Mouse (Mus musculus) heart, embryonic 14.5 days (tissue): ENCODE measurements around the gene Usp7. TPM values are rescaled to one million over a fixed set of nuclear protein-coding genes. Genes with fewer than 3 reads are reported as not detected.

Source experiments
- ATAC-seq: fragments of 200-750 bp; cut with Nextera tagmentation; 2 replicates; pipeline ENCODE4 v1.8.0; 2017; ENCODE audit warnings: low read depth, moderate TSS enrichment; ENCODE audit not compliant: insufficient number of reproducible peaks, insufficient read depth, low FRiP score
- H3K27ac ChIP-seq, 2 experiments: fragments of 200-500 bp in 1 of 2; fragments of 300-500 bp in 1 of 2; sonication (generic) in 1 of 2; replicated peaks in 1 of 2; 2 replicates each; pipeline ENCODE4 v1.5.1; 2012 to 2014; ENCODE audit warnings: low read depth in 2 of 2, low read length in 2 of 2, control low read depth in 1 of 2, mild to moderate bottlenecking in 1 of 2, mixed read lengths in 1 of 2; ENCODE audit not compliant: control insufficient read depth in 1 of 2, insufficient read depth in 1 of 2
- H3K27me3 ChIP-seq: fragments of 300-500 bp; sonication (generic); 2 replicates; pipeline ENCODE4 v1.6.1; 2014; ENCODE audit warnings: mild to moderate bottlenecking, low read length, control low read depth; ENCODE audit not compliant: control insufficient read depth, insufficient read depth
- H3K36me3 ChIP-seq: fragments of 300-500 bp; sonication (generic); 2 replicates; pipeline ENCODE4 v1.6.1; 2014; ENCODE audit warnings: mild to moderate bottlenecking, control low read depth, low read length, mixed read lengths; ENCODE audit not compliant: control insufficient read depth, insufficient read depth
- H3K4me1 ChIP-seq, 2 experiments: fragments of 200-500 bp in 1 of 2; fragments of 300-500 bp in 1 of 2; sonication (generic) in 1 of 2; 2 replicates each; pipeline ENCODE4 v1.6.1; 2012 to 2014; ENCODE audit warnings: low read length in 2 of 2, control low read depth in 1 of 2, mixed read lengths in 1 of 2; ENCODE audit not compliant: control insufficient read depth in 2 of 2, insufficient read depth in 2 of 2
- H3K4me2 ChIP-seq: fragments of 300-500 bp; sonication (generic); 2 replicates; pipeline ENCODE4 v1.6.1; 2014; ENCODE audit warnings: mild to moderate bottlenecking, low read length
- H3K4me3 ChIP-seq, 2 experiments: fragments of 200-500 bp in 1 of 2; fragments of 300-500 bp in 1 of 2; sonication (generic) in 1 of 2; 2 replicates each; pipeline ENCODE4 v1.5.1; 2012 to 2014; ENCODE audit warnings: low read length in 2 of 2, mild to moderate bottlenecking in 2 of 2, control low read depth in 1 of 2, low read depth in 1 of 2, moderate library complexity in 1 of 2; ENCODE audit not compliant: control insufficient read depth in 1 of 2, insufficient read depth in 1 of 2
- H3K9ac ChIP-seq: fragments of 300-500 bp; sonication (generic); 2 replicates; pipeline ENCODE4 v1.6.1; 2014; ENCODE audit warnings: mild to moderate bottlenecking, low read length
- H3K9me3 ChIP-seq: fragments of 300-500 bp; sonication (generic); 2 replicates; pipeline ENCODE4 v1.6.1; 2016; ENCODE audit warnings: low read length, control low read depth; ENCODE audit not compliant: control insufficient read depth
- WGBS: fragments of 180-500 bp; shearing (Covaris S2); extraction: QIAGEN DNeasy Blood & Tissue Kit; methylation state at CpG from one replicate; pipeline ENCODE4 v1.1.7; 2014; 5-methylcytosine and 5-hydroxymethylcytosine counted together
- polyA plus RNA-seq: library from polyadenylated mRNA; unstranded; fragments of >200 nt; fragmentation: Nextera tagmentation; extraction: Ambion mirVana; gene quantifications from 2 replicates; pipeline ENCODE4 v1.2.1, GENCODE M21; 2014

Gene Usp7
- polyA plus RNA-seq, 1 experiment from 2014 or later = 28.3 TPM

- Histone ChIP-seq H3K4me2 (no peak overlapping the region), H3K27ac (no peak overlapping the region), H3K27me3 (no peaks in the 10 kb centered on the region), H3K9me3 (no peaks in the 10 kb centered on the region), H3K9ac (no peak overlapping the region), H3K4me3 (no peak overlapping the region), H3K36me3 (peaks cover 55% of the 10 kb centered on the region), H3K4me1 (peaks cover 4 to 18% of the 10 kb centered on the region in 2 experiments)
- WGBS = 75% methylated on average over 10 of the region's 10 CpGs
- ATAC-seq = no peak
Observed at GRCm38 (mm10) chr16:8715513-8716080, 76.5 kb downstream of the Usp7 start.

- peaks cover 62% of the 10 kb centered on the region for H3K36me3 ChIP-seq
- H3K9ac ChIP-seq = no peak overlapping the region
- H3K27me3 ChIP-seq = no peaks in the 10 kb centered on the region
- no peak overlapping the region for H3K4me2 ChIP-seq
- no peaks in the 10 kb centered on the region for H3K9me3 ChIP-seq
- H3K4me3 ChIP-seq = no peak overlapping the region
- 84% methylated on average over 5 of the region's 5 CpGs for WGBS
- peaks cover 4 to 13% of the 10 kb centered on the region in 2 experiments for H3K4me1 ChIP-seq
- no peak for ATAC-seq
- H3K27ac ChIP-seq = no peak overlapping the region
Observed at GRCm38 (mm10) chr16:8714851-8715250, 77.3 kb downstream of the Usp7 start.

GRCm38 (mm10) chr16:8711998-8712397 is 80.1 kb downstream of the Usp7 start:
- H3K9ac ChIP-seq = no peak overlapping the region
- H3K4me1 ChIP-seq = peaks cover 2 to 7% of the 10 kb centered on the region in 2 experiments; a peak in 2 of 4 replicates
- H3K27me3 ChIP-seq = no peaks in the 10 kb centered on the region
- no peak overlapping the region for H3K4me2 ChIP-seq
- WGBS = 85% methylated on average over 9 of the region's 9 CpGs
- no peak overlapping the region for H3K4me3 ChIP-seq
- ATAC-seq = no peak
- no peak overlapping the region for H3K27ac ChIP-seq
- H3K9me3 ChIP-seq = no peaks in the 10 kb centered on the region
- peaks cover 91% of the 10 kb centered on the region for H3K36me3 ChIP-seq

DNA sequence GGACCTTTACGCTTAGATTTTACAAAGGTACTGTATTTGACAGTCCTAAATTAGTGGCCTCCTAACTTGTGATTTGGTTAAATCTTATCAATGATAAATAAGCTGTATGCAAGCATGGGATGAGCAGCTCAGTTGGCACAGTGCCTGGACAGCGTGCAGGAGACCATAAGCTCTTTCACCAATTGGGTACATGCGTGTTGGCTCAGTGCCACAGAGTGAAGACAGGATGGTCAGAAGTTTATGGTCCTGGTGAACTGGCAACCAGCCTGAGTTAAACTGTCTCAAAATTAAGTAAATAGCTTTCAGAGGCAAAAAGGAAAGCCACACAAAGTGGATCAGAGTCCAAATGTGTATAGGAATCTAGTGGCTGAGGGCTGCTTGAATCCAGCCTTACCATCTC is 91.5 kb downstream of the Usp7 start:
- H3K9ac ChIP-seq = no peak overlapping the region
- no peaks in the 10 kb centered on the region for H3K27me3 ChIP-seq
- H3K36me3 ChIP-seq = peaks cover 99% of the 10 kb centered on the region
- H3K9me3 ChIP-seq = no peaks in the 10 kb centered on the region
- no peaks in the 10 kb centered on the region for H3K4me1 ChIP-seq
- no peak overlapping the region for H3K4me2 ChIP-seq
- no peak overlapping the region for H3K27ac ChIP-seq
- no peak for ATAC-seq
- 84% methylated on average over 3 of the region's 3 CpGs for WGBS
- H3K4me3 ChIP-seq = no peak overlapping the region

GRCm38 (mm10) chr16:8699556-8699955 is 92.6 kb downstream of the Usp7 start:
- Histone ChIP-seq H3K36me3 (peaks cover 100% of the 10 kb centered on the region), H3K4me2 (no peak overlapping the region), H3K27me3 (no peaks in the 10 kb centered on the region), H3K4me3 (no peak overlapping the region), H3K9me3 (no peaks in the 10 kb centered on the region), H3K9ac (no peak overlapping the region), H3K4me1 (no peaks in the 10 kb centered on the region), H3K27ac (no peak overlapping the region)
- no peak for ATAC-seq
- 85% methylated on average over 8 of the region's 8 CpGs for WGBS

DNA sequence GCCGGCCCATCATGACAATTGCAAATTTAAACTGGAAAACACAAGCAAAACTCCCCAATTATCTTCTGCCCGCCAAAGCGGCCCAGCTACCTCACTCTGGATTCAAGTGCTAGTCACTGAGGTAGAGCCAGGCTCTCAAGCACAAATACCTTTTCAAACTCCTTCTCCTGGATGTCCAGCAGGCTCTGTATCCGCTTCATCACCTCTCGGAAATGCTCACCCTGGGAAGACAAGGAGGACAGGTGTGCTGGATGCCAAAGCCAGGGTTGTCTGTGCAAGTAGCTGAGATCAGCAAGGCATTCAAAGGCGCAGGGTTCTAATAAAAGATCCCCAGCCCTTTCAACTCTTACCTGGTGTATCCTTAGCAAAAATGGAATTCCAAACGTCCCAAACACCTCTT is 100.9 kb downstream of the Usp7 start:
- 87% methylated on average over 7 of the region's 7 CpGs for WGBS
- Histone ChIP-seq H3K36me3 (peaks cover 86% of the 10 kb centered on the region), H3K27ac (no peak overlapping the region), H3K4me1 (peaks cover 5 to 9% of the 10 kb centered on the region in 2 experiments; a peak in 3 of 4 replicates), H3K9me3 (no peaks in the 10 kb centered on the region), H3K4me2 (no peak overlapping the region), H3K9ac (no peak overlapping the region), H3K4me3 (no peak overlapping the region), H3K27me3 (no peaks in the 10 kb centered on the region)
- no peak for ATAC-seq

DNA sequence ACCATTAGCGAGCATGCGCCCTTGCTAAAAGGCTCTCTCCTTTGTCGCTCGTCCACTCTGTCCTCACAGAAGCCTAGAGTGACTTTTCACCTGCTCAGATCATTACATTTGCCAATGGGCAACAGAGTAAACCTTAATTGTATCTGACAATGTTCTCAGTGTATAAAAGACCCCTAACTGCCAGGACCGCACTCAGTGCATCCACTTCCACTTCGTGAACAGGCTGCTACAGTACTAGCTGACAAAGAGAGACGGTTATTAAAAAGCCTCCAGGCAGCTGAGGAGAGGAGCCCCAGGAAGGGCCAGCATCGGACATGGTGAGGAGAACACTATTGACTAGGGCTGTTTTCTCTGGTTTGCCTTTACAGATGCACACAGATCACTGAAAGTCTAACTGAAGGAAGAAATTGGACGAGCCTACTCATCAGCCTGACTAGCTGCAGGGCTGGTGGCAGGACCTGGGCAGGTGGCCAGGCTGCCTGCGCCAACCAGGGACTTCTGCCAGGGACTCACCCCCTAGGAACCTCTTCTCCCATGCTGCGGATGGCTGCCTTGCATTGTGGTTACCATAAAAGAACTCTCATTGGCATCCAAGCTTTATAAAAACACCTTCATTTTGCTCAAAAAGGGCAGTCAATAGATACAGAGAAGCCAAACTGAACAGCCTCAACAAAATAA is 102.0 kb downstream of the Usp7 start:
- no peak for ATAC-seq
- Histone ChIP-seq H3K9ac (no peak overlapping the region), H3K36me3 (peaks cover 75% of the 10 kb centered on the region), H3K27ac (no peak overlapping the region), H3K27me3 (no peaks in the 10 kb centered on the region), H3K4me3 (no peak overlapping the region), H3K4me1 (peaks cover 5 to 9% of the 10 kb centered on the region in 2 experiments; a peak in 3 of 4 replicates), H3K9me3 (no peaks in the 10 kb centered on the region), H3K4me2 (no peak overlapping the region)
- 86% methylated on average over 11 of the region's 11 CpGs for WGBS
